Mouse (Mus musculus) ovary, postnatal 10 days (tissue): ENCODE measurements at regions not wholly inside any gene's neighbourhood (a gene's known extent, or its start where the extent isn't known, plus 50 kb on each side); places are given as distances from the start of the nearest gene placed in this dataset.
"Not testable (repeated sequence)": the region's sequence is repeated elsewhere in the genome, so short reads cannot be mapped to it uniquely, and the experiment has no call there.

Experiments
- DNase-seq: peaks from one replicate; pipeline ENCODE4 v3.0.0; 2022; ENCODE audit warnings: low spot score

- no peak for DNase-seq
These were observed 54.4 kb upstream of the Tcf12 start for GRCm38 (mm10) chr9:72166084-72166483.

- DNase-seq: no peak
These were observed 54.9 kb upstream of the Tcf12 start for GRCm38 (mm10) chr9:72166611-72167010.

GRCm38 (mm10) chr9:72169231-72169630 is 57.6 kb upstream of the Tcf12 start:
- DNase-seq: no peak

- peak; percentile 15 for DNase-seq
These were observed 58.1 kb upstream of the Tcf12 start for GRCm38 (mm10) chr9:72169728-72170188.

GRCm38 (mm10) chr9:72170235-72170634 is 58.6 kb upstream of the Tcf12 start:
- no peak for DNase-seq

GRCm38 (mm10) chr9:72172331-72172730 is 60.7 kb upstream of the Tcf12 start:
- no peak for DNase-seq

GRCm38 (mm10) chr9:72180972-72181371 is 69.3 kb upstream of the Tcf12 start:
- DNase-seq: no peak

GRCm38 (mm10) chr9:72183336-72183735 is 71.7 kb upstream of the Tcf12 start:
- no peak for DNase-seq

GRCm38 (mm10) chr9:72183925-72184324 is 72.3 kb upstream of the Tcf12 start:
- DNase-seq: no peak

GRCm38 (mm10) chr9:72189867-72190266 is 78.2 kb upstream of the Tcf12 start:
- DNase-seq: no peak

GRCm38 (mm10) chr9:72190631-72191030 is 79.0 kb upstream of the Tcf12 start:
- no peak for DNase-seq

- DNase-seq: no peak
These were observed 79.4 kb upstream of the Tcf12 start for GRCm38 (mm10) chr9:72191091-72191490.

GRCm38 (mm10) chr9:72192051-72192952 is 80.6 kb upstream of the Tcf12 start:
- no peak for DNase-seq

- not testable (repeated sequence) for DNase-seq
These were observed 81.3 kb upstream of the Tcf12 start for GRCm38 (mm10) chr9:72192953-72193337.

- no peak for DNase-seq
These were observed 79.3 kb upstream of the Zfp280d start for GRCm38 (mm10) chr9:72195348-72195747.

- DNase-seq: no peak
These were observed 77.9 kb upstream of the Zfp280d start for GRCm38 (mm10) chr9:72196626-72197330.

- no peak for DNase-seq
These were observed 77.3 kb upstream of the Zfp280d start for GRCm38 (mm10) chr9:72197331-72197732.

GRCm38 (mm10) chr9:72198976-72199375 is 75.7 kb upstream of the Zfp280d start:
- no peak for DNase-seq

- no peak for DNase-seq
These were observed 70.2 kb upstream of the Zfp280d start for GRCm38 (mm10) chr9:72204357-72204905.

GRCm38 (mm10) chr9:72205815-72206214 is 68.8 kb upstream of the Zfp280d start:
- no peak for DNase-seq

- no peak for DNase-seq
These were observed 67.7 kb upstream of the Zfp280d start for GRCm38 (mm10) chr9:72206911-72207310.

- no peak for DNase-seq
These were observed 66.4 kb upstream of the Zfp280d start for GRCm38 (mm10) chr9:72208296-72208695.
